Mouse (Mus musculus): ENCODE data around the gene Gpm6b.

Gpm6b gene

DNA sequence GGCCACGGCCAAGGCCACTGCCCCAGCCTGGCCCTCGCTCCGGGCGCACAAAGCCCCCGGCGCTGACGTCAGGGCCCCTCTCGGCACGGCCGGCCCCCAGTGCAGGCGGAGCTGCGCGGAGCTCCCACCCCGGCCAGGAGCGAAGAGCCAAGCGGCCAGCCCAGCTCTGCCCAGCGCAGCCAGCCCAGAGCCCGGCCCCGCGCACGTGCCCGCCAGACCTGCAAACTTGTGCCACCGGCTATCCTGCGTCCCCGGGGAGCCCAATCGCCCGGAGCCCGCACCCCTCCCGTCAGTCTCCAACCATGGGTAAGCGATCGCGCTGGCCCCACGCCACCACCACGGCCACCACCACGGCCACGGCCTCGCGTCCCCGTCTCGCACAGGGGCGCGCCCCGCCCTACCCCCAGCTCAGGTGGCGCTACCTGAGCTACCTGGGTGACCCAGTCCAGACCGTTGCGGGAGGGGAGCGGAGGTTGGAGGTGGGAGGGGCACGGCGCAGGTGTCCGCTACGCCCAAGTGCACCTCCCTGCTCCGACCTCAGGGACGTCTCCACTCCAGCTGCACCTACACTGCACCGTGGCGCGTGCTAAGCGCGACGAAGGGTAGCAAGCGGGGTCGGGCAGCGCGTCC lies at the start of gene Gpm6b:
Gene Gpm6b, plus strand, starts transcription at position 81 of the 630 bp plus-strand sequence.
- in situ Hi-C loops (cut with MboI, MseI), result loop anchor here in 1 of 2 experiments (5.0 kb wide), 1 partner anchor 57 kb away; no protein-coding TSS in a partner anchor

DNA sequence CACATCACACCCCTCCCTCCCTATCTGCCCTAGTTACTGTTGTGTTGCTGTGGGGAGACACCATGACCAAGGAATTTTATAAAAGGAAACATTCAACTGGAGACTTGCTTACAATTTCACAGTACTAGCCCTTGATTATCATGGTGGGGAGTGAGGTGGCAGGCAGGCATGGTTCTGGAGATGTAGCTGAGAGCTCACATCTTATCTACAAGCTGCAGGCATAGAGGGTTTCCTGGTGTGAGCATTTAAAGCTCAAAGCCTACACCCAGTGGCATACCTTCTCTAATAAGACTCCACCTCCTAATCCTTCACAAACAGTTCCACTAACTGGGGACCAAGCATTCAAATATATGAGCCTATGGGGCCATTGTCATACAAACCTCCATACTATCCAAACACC lies 42.4 kb upstream of the Gpm6b start:
- in situ Hi-C loops (cut with MboI, MseI), result no loop called here

DNA sequence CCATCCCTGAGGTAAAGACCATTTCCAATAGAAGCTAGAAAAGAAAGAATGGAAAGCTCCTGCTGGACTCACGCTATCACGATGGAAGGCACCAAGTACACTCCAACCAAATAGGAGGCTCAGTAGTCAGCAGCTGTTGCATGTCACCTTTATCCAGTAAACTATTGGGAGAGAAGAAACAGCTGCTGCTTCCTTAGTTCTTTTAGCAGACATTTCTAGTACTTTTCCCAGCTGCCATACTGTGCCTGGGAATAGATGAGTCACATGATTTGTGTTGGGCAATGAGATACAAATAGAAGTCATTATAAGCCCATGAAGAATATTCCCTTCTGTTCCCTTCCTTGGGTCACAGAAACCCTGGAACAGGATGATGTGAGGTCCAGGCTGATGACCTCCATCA lies 40.4 kb upstream of the Gpm6b start:
- in situ Hi-C loops (cut with MboI, MseI), result no loop called here

DNA sequence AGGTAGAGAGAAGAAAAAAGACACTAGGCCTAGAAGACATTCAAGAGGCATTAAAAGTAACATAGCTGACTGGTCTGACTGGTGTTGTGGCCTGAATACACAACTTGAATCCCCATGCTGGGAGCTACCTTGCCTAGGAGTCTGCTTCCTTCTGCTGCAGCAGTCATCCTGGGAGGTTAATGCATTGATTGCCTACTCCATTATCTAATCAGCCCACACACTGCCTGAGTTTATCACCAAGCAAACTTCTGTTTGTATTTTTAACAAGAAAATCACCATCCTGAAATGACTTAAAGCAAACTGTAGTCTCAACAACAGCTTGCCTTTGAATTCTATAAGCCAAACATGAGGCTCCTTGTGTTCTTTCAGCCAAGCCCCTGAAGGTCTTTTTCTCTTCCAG lies 38.9 kb upstream of the Gpm6b start:
- in situ Hi-C loops (cut with MboI, MseI), result no loop called here

DNA sequence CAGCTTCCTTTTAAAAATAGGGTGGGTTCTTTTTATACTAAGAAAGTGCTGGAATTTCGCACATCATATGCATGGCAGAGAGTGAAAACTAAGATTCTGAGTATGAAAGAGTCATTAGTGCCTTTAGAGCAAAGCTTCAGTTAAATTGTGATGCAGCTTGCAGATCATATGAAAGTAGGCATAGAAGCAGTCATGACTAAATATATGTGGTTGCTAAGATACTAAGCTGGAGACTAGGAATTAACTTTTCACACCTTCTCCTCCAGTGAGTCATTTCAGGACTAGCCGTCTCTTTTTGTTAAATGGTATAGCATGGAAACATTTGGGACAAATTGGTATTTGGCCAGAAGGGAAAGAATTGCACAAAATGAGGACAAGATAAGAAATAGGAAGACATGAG lies 24.1 kb upstream of the Gpm6b start:
- in situ Hi-C loops (cut with MboI, MseI), result no loop called here

DNA sequence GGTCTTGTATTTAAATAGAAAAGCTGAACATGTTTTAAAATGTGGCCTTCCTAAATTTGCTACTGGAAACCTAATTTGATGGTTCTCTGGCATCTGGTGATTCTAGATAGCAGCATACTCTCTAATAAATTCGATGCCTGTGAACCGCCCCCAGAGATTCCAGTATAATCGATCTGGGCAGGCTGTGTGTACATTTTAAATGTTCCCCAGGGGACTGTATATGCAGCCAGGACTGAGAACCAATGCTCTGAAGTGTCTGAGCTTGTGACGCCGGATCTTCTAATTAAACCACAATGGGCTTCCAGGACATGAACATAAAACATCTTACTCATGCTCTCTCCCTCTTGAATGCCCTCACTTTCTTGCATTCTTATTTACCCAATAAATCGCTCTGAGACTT lies 22.5 kb upstream of the Gpm6b start:
- in situ Hi-C loops (cut with MboI, MseI), result no loop called here

DNA sequence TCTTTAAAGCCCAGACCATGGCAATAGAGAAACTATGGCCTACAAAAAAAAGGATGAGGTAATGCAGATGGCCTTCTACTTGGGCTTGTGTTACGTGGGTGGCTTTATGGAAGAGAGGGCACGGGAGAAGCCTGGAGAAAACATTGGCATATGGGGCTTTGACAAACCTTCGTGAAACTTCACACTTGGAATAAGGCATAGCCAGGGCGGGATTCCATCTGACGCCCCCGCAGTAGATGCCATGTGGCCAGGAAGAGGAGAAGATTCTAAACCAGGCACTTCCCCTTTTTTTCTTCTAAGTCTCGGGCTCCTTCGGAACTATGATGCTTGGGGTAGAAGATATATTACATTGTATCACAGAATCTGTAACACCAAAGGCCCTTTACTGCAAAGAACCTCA lies 22.0 kb upstream of the Gpm6b start:
- in situ Hi-C loops (cut with MboI, MseI), result no loop called here

DNA sequence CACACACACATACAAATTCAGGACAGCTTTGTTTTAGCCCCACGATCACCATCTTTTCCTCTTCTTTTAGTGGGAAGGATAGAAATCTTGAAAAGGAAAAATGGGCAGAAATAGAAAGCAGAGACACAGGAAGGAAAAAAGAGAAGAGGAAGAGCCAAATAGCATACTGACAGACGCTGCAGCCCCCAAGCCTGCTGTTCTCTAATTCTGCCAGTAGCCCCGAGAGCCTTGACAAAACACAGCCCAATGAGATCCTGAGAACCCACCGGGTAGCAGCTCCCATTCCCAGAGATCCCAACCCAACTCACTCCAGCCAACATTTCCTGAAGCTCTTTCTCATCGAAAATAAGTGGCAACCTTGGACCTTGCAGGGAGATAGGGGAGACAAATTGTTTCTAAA lies 19.4 kb upstream of the Gpm6b start:
- in situ Hi-C loops (cut with MboI, MseI), result no loop called here

DNA sequence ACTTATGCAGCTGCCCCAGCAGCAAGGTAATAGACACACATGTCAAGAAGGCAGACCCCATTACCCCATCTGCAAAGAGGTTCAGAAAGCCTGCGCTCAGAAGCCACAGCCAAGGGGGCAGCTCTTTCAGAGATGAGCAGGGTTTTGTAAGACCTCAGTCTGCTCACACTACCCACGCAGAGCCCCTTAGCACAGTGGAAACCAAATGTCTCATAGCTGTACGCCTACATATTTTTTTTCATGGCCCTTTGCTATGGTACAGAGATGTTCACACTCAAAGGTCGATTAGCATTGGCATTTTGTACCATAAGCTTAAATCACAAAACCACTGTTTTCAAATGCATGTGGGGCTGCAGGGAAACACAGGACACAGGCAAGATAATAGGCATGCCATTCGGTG lies 11.9 kb upstream of the Gpm6b start:
- in situ Hi-C loops (cut with MboI, MseI), result no loop called here

DNA sequence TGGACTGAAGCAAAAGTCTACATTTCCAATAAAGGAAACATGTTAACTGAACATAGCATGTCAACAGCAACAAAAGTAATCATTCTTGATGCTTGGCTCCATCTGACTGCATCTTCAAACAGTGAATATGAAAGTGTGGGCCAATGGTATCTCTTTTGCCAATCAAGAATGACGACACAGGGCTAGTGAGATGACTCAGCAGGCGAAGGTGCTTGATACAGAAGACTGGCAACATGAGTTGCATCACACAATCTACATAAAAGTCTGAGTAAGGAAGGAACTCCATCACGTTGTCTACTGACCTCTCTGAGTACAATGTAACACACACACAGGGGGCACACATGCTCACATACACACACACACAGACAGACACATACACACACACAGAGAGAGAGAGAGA lies 9.0 kb upstream of the Gpm6b start:
- in situ Hi-C loops (cut with MboI, MseI), result loop anchor here (5.0 kb wide), 2 partner anchors 63 to 1003 kb away; no protein-coding TSS in a partner anchor

DNA sequence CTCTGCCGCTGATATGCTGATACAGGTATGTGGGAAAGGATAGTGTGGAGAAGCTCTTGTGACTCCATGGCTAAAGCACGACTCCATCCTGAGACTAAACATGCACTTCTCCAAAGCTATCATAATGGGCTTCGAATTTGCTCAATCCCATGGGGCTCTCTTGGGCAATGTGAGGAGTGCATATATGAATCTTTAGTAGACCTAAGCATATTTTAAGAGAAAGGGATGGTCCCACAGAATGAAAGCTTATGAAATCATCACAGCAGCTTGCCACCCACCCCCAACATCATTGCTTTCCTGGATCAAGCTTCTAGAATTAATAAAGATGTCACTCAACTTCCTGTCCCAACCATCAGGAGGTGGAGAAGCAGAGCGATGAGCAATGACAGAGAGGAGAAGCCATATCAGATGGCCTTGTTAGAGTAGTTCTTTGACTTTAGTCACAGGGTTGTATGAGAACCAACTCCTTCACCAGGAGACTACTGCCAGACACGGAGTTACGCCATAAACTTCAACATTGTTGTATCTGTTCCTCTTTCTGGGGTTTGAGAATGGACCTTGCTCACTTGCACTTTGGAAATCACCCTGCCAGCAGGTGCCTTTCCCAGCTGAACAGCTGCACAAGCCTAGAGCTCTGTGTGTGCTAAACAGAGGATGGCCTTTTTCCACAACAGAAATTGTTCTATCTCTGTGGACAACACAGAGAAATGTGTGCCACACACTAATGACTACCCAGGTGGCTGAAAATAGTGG lies 8.0 kb upstream of the Gpm6b start:
- in situ Hi-C loops (cut with MboI, MseI), result loop anchor here (5.0 kb wide), 2 partner anchors 62 to 1002 kb away; no protein-coding TSS in a partner anchor

DNA sequence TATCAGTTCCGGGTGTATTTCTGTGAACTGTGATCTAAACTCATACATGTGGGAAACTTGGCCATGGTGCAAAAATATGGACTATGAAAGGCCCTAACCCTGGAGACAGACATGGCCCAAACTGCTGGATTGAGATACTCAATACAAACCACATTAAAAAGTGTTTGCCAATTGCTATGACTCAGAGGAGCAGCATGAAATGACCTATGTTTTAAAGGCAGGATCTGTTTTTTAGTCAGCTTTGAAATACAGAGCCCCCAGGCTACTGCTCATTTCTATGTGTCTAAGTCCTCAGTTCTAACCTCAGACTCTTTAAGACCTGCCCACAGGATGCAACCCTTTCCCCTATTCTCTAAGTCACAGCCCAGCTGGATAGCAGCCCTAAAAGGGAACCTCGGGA lies 2.6 kb upstream of the Gpm6b start:
- in situ Hi-C loops (cut with MboI, MseI), result loop anchor here in 1 of 2 experiments (5.0 kb wide), 1 partner anchor 54 kb away; no protein-coding TSS in a partner anchor

DNA sequence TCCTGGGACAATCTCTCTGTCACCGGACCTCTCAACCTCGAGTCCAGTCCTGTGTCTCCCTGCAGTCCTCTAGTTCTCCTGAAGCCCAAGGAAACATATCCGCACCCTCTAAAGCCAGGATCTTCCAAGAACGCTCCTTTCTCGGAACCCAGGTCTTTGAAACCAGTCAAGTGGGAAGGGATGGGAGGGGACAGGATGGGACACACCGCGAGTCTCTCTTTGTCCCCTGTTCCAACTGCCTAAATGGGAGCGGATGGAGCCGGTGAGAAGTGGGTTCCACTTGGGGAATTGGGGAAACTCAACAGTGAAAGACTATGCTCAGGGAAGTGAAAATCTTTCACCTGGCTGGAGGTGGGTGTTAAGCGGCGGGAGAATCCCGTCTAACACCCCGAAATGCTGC lies 809 bp downstream of the Gpm6b start:
- in situ Hi-C loops (cut with MboI, MseI), result loop anchor here in 1 of 2 experiments (5.0 kb wide), 1 partner anchor 57 kb away; no protein-coding TSS in a partner anchor

DNA sequence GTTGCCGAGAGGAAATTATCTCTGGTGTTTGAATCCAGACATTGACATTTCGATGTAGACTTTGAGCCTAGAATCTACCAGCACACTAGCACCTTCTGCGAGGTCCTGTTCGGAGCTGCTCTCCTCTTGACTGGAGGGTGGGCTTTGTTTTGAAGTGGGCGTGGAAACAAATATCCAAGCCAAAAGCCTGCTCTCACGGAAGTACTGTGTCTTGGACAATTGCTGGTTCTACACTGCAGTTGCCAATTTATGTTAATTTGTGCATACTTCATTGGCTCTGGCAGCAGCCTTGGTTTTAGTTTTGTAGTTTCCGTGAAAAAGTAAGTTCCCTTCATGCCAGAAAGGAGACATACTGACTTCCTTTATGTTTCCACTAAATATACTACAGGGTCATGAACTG lies 2.0 kb downstream of the Gpm6b start:
- in situ Hi-C loops (cut with MboI, MseI), result loop anchor here in 1 of 2 experiments (10.0 kb wide), 1 partner anchor 196 kb away; no protein-coding TSS in a partner anchor

DNA sequence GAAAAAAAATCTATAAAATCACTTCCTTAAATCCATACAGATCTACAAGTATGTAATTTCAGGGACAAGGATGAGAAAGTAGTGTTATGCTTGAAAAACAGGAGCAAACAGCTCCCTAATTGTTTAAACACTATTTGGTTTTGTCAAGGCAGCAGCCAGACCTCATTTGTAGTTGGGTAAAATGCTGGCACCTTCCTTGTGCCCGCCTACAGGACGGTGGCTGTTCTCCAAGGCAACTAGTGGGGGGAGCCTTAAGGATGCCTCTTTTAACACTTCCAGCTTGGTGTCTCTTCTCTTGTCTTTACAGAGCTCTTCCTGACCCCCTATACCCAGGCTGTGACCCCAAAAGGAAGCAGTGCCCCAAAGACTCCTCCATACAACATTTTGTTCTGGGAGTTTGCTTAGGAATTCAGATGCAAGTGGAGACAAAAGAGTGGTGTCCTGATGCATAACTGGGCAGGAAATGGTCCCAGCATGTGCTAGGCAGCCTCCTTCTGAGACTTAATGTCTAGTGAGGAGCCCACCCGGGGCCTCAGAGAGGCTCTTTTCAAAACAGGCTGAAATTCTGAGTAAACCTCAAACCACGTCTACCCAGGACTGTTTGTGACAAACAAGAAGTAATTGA lies 4.7 kb downstream of the Gpm6b start:
- in situ Hi-C loops (cut with MboI, MseI), result loop anchor here in 1 of 2 experiments (10.0 kb wide), 1 partner anchor 199 kb away; no protein-coding TSS in a partner anchor

DNA sequence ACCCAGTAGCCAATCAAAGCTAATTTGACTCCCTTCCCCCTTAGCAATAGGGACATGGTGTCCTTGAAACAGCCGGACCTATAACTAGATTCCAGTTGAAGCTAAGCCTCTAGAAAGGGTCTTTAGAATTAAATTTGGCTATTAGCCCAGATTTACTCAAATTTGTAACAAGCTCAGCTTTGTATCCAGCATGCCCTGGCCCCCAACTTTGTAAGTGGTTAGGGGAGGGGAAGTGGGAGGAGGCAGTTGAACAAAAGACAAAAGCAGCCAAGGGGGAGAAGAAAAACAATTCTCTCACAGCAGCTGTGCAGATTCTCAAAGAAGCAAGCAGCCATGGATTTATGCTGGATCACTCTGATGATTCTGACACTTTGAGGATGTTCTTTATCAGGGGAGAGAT lies 32.8 kb downstream of the Gpm6b start:
- in situ Hi-C loops (cut with MboI, MseI), result loop anchor here in 1 of 2 experiments (10.0 kb wide), 1 partner anchor 887 kb away; no protein-coding TSS in a partner anchor

DNA sequence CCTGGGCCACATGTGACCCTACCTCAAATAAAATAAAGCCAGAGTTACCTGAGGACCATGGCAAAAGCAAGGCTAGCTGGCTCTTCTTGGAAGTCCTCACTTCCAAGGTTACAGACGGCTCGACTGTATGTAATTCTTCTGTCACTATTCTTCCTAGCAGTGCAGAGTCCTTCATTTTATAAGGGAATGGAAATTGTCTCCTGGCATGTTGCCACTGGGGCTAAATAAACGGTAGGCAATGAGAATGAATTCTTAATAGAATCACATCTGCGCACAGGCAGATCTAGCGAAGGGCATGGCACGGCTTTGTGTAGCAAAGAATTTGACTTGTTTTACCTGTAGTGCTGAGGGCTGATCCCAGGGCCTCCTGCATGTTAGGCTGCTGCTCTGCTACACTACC lies 33.9 kb downstream of the Gpm6b start:
- in situ Hi-C loops (cut with MboI, MseI), result loop anchor here in 1 of 2 experiments (10.0 kb wide), 1 partner anchor 888 kb away; no protein-coding TSS in a partner anchor

DNA sequence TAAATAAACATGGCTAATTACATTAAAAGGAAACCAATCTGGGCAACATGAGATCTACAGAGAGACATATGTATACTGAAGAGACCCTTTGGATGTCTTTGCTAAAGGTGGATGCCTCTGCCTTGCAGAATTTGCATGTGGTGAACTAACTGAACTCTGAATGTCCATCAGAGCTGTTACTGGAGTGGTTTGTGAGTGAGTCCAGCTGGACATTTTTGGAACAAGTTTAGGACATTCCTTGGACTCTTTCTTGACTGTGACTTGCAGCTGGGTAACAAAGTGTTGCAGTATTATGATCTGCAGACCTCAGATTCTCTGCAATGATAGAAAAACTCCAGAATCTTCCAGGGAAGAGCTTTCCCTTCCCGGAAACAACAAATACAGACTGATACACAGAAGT lies 41.1 kb downstream of the Gpm6b start:
- in situ Hi-C loops (cut with MboI, MseI), result loop anchor here in 1 of 2 experiments (10.0 kb wide), 1 partner anchor 895 kb away; no protein-coding TSS in a partner anchor

DNA sequence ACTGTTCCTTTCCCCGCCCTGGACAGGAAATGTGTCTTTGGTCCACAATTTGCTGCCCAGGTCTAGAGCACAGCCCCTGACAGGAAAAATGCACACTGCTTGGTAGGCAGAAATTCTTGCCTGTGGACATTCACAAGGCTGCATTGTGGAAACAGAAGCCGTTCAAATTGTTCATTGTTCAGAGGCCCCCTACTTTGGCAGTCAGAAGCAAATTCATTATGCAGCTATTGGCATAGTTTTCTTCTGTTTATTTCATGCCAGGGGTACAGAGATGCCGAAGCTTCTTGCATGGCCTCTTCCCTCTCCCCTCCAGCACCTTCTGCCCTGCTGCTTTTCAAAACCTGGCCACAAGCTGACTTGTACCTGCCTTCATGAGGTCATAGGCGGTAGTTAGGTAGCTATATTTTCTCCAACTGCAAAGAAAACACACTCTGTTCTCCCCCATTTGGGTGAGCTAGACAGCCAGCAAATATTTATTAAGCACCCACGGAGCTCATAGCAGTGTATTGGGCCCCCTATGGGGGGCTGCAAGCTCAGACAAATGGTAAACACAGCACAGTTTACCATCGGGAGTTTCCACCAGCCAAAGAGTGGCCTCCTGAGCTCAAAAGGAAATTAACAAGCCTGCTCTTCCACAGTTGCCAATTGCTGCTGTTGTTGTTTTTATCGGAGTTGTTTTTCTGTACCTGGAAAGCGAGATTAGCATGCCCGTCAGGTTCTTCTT lies 48.2 kb downstream of the Gpm6b start:
- in situ Hi-C loops (cut with MboI, MseI), result no loop called here

DNA sequence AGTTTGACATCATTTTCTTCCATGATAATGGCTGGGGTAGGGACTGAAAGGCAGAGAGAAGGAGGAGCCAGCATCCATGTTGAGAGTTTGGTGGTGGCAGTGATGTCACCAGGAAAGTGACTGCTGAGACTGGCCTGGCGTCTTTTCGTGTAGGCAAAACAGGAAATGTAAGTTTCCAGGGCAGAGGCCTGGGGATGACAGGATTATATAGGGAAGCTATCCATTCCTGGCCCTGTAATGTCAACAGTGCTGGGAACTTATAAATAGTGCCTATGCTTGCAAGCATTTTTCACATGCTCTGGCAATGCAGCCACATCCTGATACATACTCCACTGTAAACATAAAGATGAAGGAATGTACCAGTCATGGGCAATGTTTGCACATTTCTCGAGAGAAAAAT lies 52.6 kb downstream of the Gpm6b start:
- in situ Hi-C loops (cut with MboI, MseI), result loop anchor here in 1 of 2 experiments (5.0 kb wide), 1 partner anchor 59 kb away; no protein-coding TSS in a partner anchor

DNA sequence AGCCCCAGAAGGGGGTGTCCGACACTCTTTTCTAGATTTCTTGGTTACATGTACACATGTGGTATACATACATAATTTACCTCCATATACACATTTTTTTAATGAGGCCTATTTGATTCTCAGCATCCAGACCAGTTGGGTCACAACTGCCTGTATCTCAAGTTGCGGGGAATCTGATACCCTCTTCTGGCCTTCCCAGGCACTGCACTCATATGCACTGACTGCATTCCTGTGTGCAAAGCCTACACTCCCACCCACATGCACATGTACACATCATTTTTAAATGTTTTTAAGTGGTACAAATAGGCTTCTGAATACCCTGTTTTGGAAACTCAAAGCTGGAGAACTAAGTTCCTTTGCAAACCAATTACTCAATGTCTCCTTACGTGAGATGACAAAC lies 54.8 kb downstream of the Gpm6b start:
- in situ Hi-C loops (cut with MboI, MseI), result loop anchor here in 1 of 2 experiments (5.0 kb wide), 1 partner anchor 61 kb away; no protein-coding TSS in a partner anchor

Measured in T-helper 17 cell (primary cell).